Mouse (Mus musculus) liver, adult 2 months (tissue): ENCODE measurements around the gene Rlf.

ENCODE experiments used
- CTCF ChIP-seq: fragments of 200-500 bp; IDR thresholded peaks from 2 replicates; pipeline ENCODE4 v1.5.1; 2011; ENCODE audit warnings: low read depth, low read length, control low read depth
- POLR2A ChIP-seq: fragments of 200-500 bp; IDR thresholded peaks from 2 replicates; pipeline ENCODE4 v1.6.1; 2011; ENCODE audit warnings: low read length, control low read depth; ENCODE audit not compliant: insufficient read depth; ENCODE audit errors: extremely low read depth

DNA sequence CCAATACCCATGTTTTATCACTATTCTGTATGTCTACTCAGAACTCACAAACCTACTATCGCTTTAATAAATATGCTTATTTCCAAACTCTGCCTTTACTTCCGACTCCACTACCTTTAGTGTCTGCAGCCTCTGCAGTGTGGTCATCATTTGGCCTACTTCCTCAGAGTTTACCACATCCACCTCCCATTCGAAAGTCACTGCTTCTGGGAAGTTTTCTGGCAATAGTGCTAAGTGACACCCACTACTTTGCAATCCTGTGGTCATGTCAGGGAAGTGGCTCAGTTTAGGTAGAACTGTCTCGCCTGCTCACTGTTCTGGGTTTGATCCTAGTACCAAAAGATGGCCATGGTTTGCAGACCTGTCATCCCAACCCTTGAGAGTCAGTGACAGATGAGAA lies 17.9 kb downstream of the Rlf start:
- TF ChIP-seq CTCF (no peak), POLR2A (no peak)
